Mouse (Mus musculus) lung, adult 18-20 months (tissue): Measurements from ENCODE around the gene Tmem171.

Experiments
- DNase-seq, 2 experiments: peaks; one replicate each; pipeline ENCODE4 v3.0.0; 2022; ENCODE audit warnings: mixed read lengths in 2 of 2

Tmem171 gene

DNA sequence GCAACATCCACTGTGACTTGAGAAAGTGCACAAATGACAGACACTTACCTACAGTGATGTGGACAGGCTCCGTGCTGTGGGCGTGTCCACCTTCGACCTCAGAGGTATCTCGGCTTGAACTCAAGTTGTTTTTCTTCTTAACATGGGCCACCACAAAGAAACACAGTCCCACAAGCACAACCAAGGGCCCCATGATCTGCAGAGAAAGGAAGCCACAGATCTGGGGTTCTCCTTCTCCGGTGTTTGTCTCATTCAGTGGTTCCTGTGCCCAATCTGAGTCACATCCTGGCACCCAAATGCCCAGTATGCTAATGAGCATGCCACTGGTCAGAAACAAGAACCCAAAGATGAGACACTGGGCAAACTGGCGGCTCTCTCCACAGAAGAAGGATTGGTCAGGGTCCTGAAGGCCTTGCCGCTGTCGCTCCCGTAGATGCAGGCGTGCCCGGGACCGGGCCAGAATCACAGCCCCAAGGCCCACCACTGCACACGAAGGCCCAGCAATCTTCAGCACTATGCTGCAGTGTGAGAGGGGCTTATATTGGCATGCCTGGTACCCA lies 2.6 kb downstream of the Tmem171 start:
- no peak for DNase-seq

DNA sequence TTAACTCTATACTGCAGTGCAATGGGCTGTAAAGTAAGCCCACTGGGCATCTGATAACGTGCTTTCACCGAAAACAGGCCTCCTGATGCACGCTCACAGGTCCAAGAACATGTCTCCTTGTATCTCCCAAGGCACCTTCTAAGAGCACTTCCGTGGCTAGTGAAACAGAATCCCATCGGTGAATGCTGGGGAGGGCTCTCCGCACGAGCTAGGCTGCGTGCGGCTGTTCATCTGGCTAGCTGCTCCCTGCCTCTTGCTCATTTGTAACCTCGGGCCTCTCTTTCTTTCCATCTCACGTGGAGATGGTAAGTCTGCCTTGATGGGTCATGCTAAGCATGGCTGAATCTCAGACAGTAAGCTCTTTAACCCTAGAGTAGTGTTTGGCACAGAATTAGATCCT lies 3.7 kb downstream of the Tmem171 start:
- DNase-seq = no peak

DNA sequence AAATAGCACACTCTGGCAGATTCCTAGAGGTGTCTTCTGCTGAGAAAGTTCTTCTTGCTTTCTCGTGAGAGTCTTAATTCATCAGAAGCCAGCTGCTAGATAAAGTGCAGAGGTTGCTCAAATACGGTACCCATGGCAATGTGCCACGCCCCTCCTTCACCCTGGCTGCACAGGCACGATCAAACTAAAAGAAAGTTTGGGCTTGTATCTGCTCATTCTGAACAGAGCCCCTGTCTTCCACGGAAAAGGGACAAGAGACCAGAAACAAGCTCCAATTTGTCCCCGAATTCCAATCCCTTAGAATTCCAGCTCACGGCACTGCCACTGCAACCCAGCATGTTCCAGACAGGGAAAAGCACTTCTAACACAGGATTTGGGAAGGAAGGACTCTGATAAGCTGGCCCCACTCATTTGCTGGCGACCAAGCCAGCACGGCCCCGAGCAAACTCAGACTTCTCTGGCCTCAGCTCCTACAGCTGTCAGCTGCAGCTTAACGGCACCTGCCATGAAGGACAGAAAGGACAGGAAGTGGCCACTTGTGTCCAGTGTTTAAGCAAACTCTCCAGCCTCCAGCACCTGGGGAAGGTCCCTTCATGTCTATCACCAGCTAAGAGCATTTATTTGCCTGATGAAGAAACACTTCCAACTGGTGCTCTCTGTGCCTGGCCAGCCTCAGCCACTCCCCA lies 4.9 kb downstream of the Tmem171 start:
- peak; percentile 28 to 43 for DNase-seq

DNA sequence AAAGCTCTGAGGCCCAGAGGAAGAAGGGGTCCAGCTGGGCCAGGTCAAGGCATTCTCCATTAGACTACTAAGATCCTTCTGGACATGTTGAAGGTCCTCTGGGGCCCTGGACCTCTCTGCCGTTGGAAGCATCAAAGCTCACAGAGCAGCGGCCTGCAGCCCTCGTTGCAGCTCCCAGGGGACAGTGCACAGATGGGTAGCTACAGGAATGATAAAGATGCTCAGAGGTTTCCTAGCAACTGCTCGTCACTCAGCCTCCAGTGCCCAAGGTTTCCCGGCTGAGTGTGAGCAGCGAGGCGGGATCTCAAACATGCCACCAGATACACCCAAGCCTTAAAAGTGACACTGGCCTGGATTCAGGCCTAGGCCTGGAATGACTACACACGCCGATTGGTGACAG lies 6.7 kb downstream of the Tmem171 start:
- DNase-seq = no peak

GRCm38 (mm10) chr13:98684144-98684900 lies 10.3 kb downstream of the Tmem171 start:
- DNase-seq = no peak

DNA sequence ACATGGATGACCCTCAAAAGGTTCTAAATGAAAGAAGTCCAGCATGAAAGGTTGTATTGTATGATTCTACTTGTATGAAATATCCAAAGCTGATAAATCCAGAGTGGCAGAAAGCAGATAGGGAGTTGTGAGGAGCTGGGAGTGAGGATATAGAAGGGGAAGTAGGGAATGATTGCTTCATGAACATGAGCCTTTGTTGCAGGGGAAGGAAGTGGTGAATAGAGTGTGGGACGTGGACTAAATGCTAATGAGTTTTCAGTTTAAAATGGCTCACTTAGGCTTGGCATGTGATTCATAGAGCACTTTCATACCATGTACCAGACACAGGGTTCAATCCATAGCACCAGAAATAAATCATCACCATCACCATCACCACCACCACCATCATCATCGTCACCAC lies 11.2 kb downstream of the Tmem171 start:
- DNase-seq = no peak

DNA sequence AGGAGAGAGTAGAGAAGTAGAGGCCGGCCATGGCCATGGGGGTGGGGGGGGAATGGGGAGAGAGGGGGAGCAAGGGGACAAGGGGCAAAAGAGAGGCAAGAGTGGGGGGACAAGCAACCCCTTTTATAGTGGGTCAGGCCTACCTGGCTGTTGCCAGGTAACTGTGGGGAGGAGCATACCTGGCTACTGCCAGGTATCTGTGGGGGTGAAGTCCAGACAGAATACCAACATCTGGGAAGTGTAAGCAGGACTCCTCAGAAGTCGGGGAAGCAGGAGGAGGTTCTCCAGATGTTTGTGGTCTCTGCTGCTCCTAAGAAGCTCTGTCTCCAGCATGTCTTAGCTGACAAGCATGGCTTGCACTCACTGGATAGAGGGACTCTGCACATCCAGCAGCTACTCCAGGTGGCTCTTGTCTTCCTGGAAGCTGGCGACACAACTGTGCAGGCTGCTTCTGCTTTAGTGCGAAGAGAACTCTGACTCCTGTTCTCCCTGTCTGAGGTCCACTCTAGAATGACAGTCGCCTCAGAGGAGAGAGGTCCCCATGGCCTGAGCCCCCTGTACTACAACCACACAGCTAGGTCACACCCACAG lies 14.1 kb downstream of the Tmem171 start:
- no peak for DNase-seq

DNA sequence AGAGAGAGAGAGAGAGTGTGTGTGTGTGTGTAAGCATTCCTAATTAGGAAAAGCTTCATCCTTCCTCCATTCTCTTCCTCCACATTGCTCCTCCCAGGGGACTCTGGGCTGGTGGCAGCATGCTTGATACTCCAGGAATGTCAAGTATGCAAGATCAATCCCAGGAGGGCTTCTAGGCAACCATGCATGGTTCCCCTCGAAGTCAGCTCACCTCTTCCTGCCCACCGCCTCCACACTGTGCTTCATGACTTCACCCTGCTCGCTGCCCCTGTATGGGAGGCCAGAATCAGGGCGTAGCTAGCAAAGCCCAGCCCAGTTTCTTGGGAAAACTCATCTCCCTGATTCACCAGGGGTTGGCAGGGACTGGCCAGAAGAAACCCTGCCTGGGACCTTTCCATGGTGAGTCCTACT lies 15.0 kb downstream of the Tmem171 start:
- no peak for DNase-seq

DNA sequence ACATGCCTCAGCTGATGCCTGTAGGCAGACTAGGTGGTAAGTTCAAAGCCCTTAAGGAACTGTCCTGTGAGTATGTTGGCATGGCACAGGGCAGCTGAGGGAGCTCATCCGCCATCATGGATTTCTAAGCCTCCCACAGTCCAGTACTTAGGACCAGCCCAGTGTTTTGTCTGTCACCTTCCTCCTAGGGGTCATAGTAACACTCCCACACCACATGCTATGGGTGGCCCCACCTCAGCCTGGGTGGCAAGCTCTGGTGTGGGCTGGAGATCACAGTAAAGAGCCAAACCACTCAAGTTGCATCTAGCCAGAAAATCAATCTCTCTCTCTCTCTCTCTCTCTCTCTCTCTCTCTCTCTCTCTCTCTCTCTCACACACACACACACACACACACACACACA lies 15.4 kb downstream of the Tmem171 start:
- no peak for DNase-seq

GRCm38 (mm10) chr13:98673922-98674321 lies 20.7 kb downstream of the Tmem171 start:
- no peak for DNase-seq

- DNase-seq = no peak
These were observed 25.3 kb downstream of the Tmem171 start for GRCm38 (mm10) chr13:98669296-98669695.

- DNase-seq = no peak
These were observed 27.3 kb downstream of the Tmem171 start for GRCm38 (mm10) chr13:98667316-98667715.

- peak; percentile 24 to 46 for DNase-seq
These were observed 29.4 kb downstream of the Tmem171 start for GRCm38 (mm10) chr13:98665240-98665639.

DNA sequence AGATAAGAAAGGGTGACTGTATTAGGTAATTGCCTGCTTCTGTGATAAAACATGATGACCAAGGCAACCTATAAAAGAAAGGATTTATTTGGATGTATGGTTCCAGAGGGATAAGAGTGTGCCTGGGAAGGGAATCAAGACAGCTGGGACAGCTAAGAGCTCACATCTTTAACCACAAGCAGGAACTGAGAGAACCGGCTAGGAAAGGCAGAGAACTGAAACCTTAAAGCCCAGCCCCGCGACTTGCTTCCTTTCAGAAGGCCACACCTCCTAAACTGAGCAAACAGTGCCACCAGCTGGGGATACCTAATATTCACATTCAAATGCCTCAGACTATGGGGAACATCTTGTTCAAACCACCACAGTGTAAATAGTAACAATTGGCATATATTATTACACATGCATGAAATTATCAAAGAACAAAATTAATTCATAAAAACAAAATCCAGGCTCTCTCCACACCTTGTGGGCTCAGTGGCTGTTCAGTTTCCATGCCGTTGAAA lies 32.4 kb downstream of the Tmem171 start:
- DNase-seq = no peak

DNA sequence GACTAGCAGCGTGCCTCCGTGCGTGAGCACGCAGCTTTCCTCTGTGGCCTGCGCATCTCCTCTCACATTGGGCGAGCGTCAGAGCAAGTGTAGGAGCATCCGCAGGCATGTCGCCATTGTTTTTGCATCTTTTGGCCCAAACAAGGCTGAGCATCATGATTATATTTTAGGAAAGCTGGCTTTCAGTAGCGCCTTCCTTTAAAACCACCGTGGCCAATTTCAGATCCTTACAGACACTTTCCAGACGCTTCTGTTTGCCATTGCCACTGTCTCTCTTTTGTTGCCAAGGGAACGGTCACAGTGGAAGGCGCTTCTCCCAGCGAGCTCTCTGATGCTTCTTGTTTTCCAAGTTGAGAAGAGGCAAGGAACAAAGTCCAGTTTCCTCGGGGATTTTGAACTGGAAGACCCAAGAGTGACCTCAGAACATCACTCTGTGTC lies 38.6 kb downstream of the Tmem171 start:
- DNase-seq = no peak

GRCm38 (mm10) chr13:98655346-98655745 lies 39.3 kb downstream of the Tmem171 start:
- DNase-seq = peak in 1 of 2 experiments; percentile 33

DNA sequence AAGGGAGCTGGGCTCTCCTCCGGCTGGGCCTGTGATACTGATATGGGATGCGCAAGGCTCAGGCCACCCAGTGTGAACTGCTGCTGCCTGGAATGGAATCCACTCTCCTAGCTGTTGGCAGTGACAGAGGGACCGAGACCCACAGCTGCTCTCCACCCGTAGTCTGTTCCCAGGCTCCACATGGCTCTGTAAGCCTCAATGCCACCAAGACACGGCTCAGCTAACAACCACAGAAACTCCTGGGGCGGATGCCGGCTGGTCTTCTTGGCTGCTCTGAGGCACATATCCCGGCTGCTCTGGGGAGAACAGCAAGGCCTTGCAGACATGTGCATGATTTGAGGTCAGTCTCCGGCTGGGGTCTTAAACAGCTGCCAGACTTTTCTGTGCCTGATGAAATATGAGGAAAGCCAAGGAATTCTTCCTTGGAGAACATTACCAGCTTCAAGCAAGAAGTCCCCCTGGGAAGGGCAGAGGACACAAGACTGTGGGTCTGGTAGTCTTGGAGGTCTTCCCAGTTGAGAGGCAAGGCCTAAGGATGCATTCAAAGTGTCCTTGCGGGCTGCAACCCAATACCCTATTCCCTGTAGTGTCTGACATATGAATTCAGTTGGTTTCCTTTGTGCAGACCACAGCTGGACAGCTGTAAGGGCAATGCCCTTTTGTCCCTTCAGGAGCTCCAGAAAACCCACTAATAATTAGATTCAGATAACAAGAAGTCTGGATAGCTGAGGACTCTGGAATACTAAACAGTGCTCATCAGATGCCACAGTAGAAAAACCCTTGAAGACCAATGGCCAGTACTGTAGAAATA lies 40.3 kb downstream of the Tmem171 start:
- peak; percentile 30 to 49 for DNase-seq

GRCm38 (mm10) chr13:98652194-98652593 lies 42.4 kb downstream of the Tmem171 start:
- no peak for DNase-seq

DNA sequence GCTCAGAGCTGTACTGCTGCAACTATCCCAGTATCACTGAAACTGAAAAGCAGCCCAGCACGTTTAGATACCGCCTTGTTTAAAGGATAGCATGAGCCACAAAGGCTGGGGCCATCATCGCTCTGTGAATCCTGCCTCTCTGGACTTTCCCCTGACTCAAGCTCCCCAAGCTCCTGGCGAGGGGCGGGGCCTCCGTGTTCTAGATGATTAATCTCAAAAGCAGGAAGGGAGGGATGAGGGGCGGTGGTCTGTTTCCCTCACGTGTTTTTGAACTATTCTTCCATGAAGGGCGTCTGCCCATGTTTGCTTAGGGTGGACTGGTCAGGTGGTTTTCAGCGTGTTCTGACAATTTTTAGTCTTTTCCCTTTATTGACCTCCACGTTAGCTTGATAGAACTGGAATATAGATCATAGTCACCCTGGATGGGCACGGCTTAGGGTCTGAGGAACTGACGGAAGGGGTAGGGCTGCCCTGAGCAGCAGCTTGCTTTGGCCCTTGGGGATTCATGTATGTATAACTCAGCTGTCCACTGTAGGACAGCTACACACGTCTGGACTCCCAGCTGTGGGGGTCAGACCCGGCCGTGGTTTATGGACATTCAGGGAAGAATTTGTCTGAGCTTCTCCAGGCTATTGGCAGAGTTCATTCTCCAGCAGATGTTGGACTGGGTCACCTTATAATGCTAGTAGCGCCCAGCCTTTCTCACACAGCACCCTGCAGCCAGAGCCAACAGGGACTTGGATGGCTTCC lies 43.2 kb downstream of the Tmem171 start:
- DNase-seq = no peak

DNA sequence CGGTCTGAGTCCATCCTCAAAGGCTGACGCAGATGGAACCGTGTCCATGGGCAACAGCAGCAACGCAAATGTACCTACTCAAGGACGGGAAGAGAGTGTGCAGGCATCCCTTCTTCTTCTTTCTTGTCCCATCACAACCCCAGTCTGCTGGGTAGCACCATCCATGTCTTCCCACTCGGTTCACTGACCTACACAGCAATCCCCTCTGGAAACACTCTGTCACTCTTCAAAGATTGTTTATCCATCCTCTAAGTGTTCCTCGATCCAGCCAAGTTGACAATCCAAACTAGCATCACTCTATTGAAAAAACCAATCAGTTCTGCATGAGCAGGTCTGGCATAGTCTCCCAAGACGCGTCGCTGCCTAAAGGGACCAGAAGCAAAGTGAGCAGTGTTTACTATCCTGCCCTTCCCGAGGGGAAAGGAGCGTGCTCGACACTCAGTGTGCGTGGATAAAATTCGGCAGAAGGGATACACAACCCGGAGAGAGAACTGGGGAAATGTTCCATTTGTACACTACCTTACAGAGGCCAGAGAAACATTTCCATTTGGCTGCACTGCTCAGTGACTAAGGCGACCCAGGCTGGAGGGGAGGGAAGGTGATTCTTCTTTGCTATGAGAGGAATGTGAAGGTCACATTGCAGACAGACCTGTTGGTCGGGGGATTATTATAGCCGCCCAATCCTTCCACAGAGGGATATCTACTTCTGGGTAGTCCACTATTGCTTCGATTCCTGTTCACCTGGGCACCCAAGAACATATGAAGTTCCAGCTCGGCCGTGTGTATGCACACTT lies 46.7 kb downstream of the Tmem171 start:
- no peak for DNase-seq
